Mouse (Mus musculus) ES-E14 (cell line): Measurements from ENCODE around the gene Arhgef10l. TPM values are rescaled to one million over a fixed set of nuclear protein-coding genes. Genes with fewer than 3 reads are reported as not detected.

Source experiments
- DNase-seq: peaks from one replicate; pipeline ENCODE4 v3.0.0-alpha.2; 2013; ENCODE audit warnings: low read depth, low spot score
- H3K27ac ChIP-seq: 2 replicates; pipeline ENCODE4 v1.5.1; 2012; ENCODE audit warnings: low read depth, mild to moderate bottlenecking, low read length, moderate library complexity, mixed read lengths; ENCODE audit not compliant: poor library complexity, insufficient read depth, severe bottlenecking
- H3K36me3 ChIP-seq: 2 replicates; pipeline ENCODE4 v1.6.1; 2012; ENCODE audit warnings: mild to moderate bottlenecking, low read length, moderate library complexity, mixed read lengths; ENCODE audit not compliant: control insufficient read depth, poor library complexity, insufficient read depth, severe bottlenecking
- H3K4me1 ChIP-seq, 2 experiments: fragments of 150-350 bp in 1 of 2; sonication (generic) in 1 of 2; 2 replicates each; pipeline ENCODE4 v1.6.1; 2012; ENCODE audit warnings: low read length in 2 of 2, mild to moderate bottlenecking in 1 of 2, mixed read lengths in 1 of 2; ENCODE audit not compliant: control insufficient read depth in 2 of 2, insufficient read depth in 2 of 2, poor library complexity in 1 of 2
- H3K4me3 ChIP-seq, 2 experiments: fragments of 150-350 bp in 1 of 2; sonication (generic) in 1 of 2; 2 replicates each; pipeline ENCODE4 v1.5.1; 2012; ENCODE audit warnings: low read length in 2 of 2, low read depth in 1 of 2, mild to moderate bottlenecking in 1 of 2, mixed read lengths in 1 of 2; ENCODE audit not compliant: insufficient read depth in 1 of 2, poor library complexity in 1 of 2, severe bottlenecking in 1 of 2
- H3K9ac ChIP-seq: 2 replicates; pipeline ENCODE4 v1.6.1; 2012; ENCODE audit warnings: low read depth, mild to moderate bottlenecking, low read length, mixed read lengths; ENCODE audit not compliant: poor library complexity, insufficient read depth, severe bottlenecking
- H3K9me3 ChIP-seq: fragments of 150-350 bp; sonication (generic); 2 replicates; pipeline ENCODE4 v1.6.1; 2012; ENCODE audit warnings: low read depth, mild to moderate bottlenecking, low read length; ENCODE audit not compliant: control insufficient read depth, insufficient read depth
- CHD2 ChIP-seq: IDR thresholded peaks from 2 replicates; pipeline ENCODE4 v1.6.1; 2014; ENCODE audit warnings: mild to moderate bottlenecking, low read depth, low read length, inconsistent platforms
- HCFC1 ChIP-seq: IDR thresholded peaks from 2 replicates; pipeline ENCODE4 v1.6.1; 2012; ENCODE audit warnings: low read length, inconsistent platforms, borderline replicate concordance; ENCODE audit not compliant: insufficient read depth
- MAFK ChIP-seq: IDR thresholded peaks from 2 replicates; pipeline ENCODE4 v1.6.1; 2014; ENCODE audit warnings: mild to moderate bottlenecking, low read depth, low read length, inconsistent platforms; ENCODE audit not compliant: insufficient read depth
- ZC3H11A ChIP-seq: IDR thresholded peaks from 2 replicates; pipeline ENCODE4 v1.6.1; 2012; ENCODE audit warnings: low read depth, mild to moderate bottlenecking, inconsistent platforms, low read length, borderline replicate concordance
- ZNF384 ChIP-seq: IDR thresholded peaks from 2 replicates; pipeline ENCODE4 v1.6.1; 2012; ENCODE audit warnings: low read depth, low read length, inconsistent platforms
- in situ Hi-C, 2 experiments: fragments of 600-800 bp; cut with MboI; formaldehyde crosslinking; loops; one replicate each; pipeline ENCODE4 v1.15.1; 2025; ENCODE audit warnings: low sequenced_read_pairs in 2 of 2, inconsistent platforms in 1 of 2; ENCODE audit not compliant: unreplicated experiment in 2 of 2
- total RNA-seq: library from RNA; depleted of rRNA; stranded (reverse); fragments of 300-350 nt; gene quantifications from 2 replicates; pipeline ENCODE4 v1.2.3, GENCODE M21; 2012

The Arhgef10l gene
- total RNA-seq, 1 experiment: 14.8 TPM

GRCm38 (mm10) chr4:140555273-140555672 is 110.5 kb downstream of the Arhgef10l start:
- TF ChIP-seq MAFK: no peak
- TF ChIP-seq ZNF384: no peak
- TF ChIP-seq HCFC1: no peak
- TF ChIP-seq ZC3H11A: no peak
- no peak for TF ChIP-seq CHD2
- H3K27ac ChIP-seq: peak overlapping the region; percentile 51; the same call in 1 of the 2 replicates

GRCm38 (mm10) chr4:140554552-140554951 is 111.3 kb downstream of the Arhgef10l start:
- Histone ChIP-seq H3K9me3 (no peaks in the 10 kb centered on the region), H3K36me3 (no peaks in the 10 kb centered on the region; the same call in 1 of the 2 replicates), H3K4me1 (peaks cover 0 to 21% of the 10 kb centered on the region in 2 experiments; a peak in 2 of 4 replicates), H3K27ac (no peak overlapping the region), H3K4me3 (no peak overlapping the region), H3K9ac (no peak overlapping the region)
- no peak for DNase-seq
- in situ Hi-C loops: no loop called here
- TF ChIP-seq HCFC1 (no peak), MAFK (no peak), CHD2 (no peak), ZC3H11A (no peak), ZNF384 (no peak)

More at GRCm38 (mm10) chr4:140555273-140555672, 110.5 kb downstream of the Arhgef10l start:
- peak; percentile 75 for DNase-seq
- Histone ChIP-seq H3K36me3 (no peaks in the 10 kb centered on the region; the same call in 1 of the 2 replicates), H3K9me3 (no peaks in the 10 kb centered on the region), H3K9ac (peak overlapping the region; percentile 38), H3K4me3 (no peak overlapping the region), H3K4me1 (peaks cover 0 to 20% of the 10 kb centered on the region in 2 experiments; a peak in 2 of 4 replicates)
- in situ Hi-C loops: no loop called here

- no peaks in the 10 kb centered on the region for H3K9me3 ChIP-seq
- TF ChIP-seq ZC3H11A (no peak), MAFK (no peak), ZNF384 (no peak), HCFC1 (no peak), CHD2 (no peak)
- no peak for DNase-seq
- H3K27ac ChIP-seq: no peak overlapping the region
- peaks cover 0 to 18% of the 10 kb centered on the region in 2 experiments; a peak in 2 of 4 replicates for H3K4me1 ChIP-seq
- no peak overlapping the region for H3K9ac ChIP-seq
- H3K36me3 ChIP-seq: no peaks in the 10 kb centered on the region; the same call in 1 of the 2 replicates
- no peak overlapping the region for H3K4me3 ChIP-seq
- in situ Hi-C loops: no loop called here
Observed at GRCm38 (mm10) chr4:140551766-140552165, 114.0 kb downstream of the Arhgef10l start.

GRCm38 (mm10) chr4:140550670-140551069 is 115.1 kb downstream of the Arhgef10l start:
- no peak for DNase-seq
- no peak overlapping the region for H3K4me3 ChIP-seq
- peaks cover 0 to 13% of the 10 kb centered on the region in 2 experiments; a peak in 2 of 4 replicates for H3K4me1 ChIP-seq
- no peak overlapping the region for H3K27ac ChIP-seq
- H3K36me3 ChIP-seq: no peaks in the 10 kb centered on the region; the same call in 1 of the 2 replicates
- no peak overlapping the region for H3K9ac ChIP-seq
- H3K9me3 ChIP-seq: no peaks in the 10 kb centered on the region
- in situ Hi-C loops: no loop called here
- no peak for TF ChIP-seq HCFC1
- TF ChIP-seq ZC3H11A: 0 out of 2 replicates have a peak, but pooled peaks have one; percentile 19

- TF ChIP-seq ZC3H11A (no peak), ZNF384 (no peak), HCFC1 (no peak), MAFK (no peak)
- Histone ChIP-seq H3K27ac (no peak overlapping the region), H3K9ac (no peak overlapping the region), H3K36me3 (no peaks in the 10 kb centered on the region; the same call in 1 of the 2 replicates), H3K9me3 (no peaks in the 10 kb centered on the region), H3K4me1 (peaks cover 0 to 7% of the 10 kb centered on the region in 2 experiments; a peak in 2 of 4 replicates), H3K4me3 (no peak overlapping the region)
- in situ Hi-C loops: no loop called here
- DNase-seq: no peak
Observed at GRCm38 (mm10) chr4:140549975-140550374, 115.8 kb downstream of the Arhgef10l start.
